Comparison of ENCODE assay signal across 8 mouse cellular contexts in the genomic region with DNA sequence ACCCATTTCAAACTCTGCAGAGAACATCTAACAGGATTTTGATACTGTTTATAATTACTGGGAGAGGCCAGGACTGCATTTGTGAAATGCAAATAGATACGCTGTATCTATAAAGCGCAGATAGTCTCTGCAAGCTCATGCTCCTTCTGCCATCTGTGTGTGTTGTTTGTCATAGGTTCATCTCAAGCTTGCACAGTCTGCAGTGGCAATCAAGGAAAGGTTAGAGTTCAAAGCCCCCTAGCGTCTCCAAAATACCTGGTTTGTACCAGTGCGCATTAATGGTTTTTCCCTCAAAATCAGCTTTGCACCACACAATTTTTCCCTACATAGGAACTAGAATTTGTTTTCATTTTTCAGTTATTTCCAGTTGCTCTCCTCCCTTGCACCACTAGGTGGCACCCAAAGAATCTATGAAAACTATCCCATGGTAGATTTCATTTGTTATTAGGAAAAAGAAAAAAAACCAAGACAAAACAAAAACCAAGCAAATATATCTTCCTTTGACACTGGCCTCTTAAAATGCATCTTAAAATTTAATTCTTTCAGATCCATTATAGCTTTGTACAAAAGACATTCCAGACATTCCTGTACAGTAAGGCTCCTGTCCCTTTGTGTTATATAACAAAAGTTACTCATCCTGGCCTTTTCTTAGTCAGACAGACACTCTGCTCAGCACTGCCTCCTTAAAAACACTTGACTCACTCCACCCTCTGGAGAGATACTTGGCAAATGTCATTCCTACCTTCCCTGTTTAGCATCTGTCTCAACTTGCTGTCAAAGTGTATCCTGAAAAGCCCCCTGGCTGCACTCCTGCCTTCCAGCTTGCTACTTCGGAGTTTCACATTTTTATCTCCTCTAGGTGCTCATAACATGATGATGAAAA.
DNase-seq lines count a peak whose midpoint lies in the region; ATAC-seq and TF ChIP-seq lines count a peak whose summit lies in the region.

No protein-coding gene starts in this region.

- ATAC-seq in lung, postnatal 0 days, result no peak

- H3K9ac ChIP-seq in lung, postnatal 0 days (replicated peaks; ENCODE audit: low read depth), result no peak overlapping the region

- H3K36me3 ChIP-seq in lung, postnatal 0 days (ENCODE audit: insufficient read depth, low read length), result no peaks in the 10 kb centered on the region

- H3K4me2 ChIP-seq in lung, postnatal 0 days (replicated peaks; ENCODE audit: low read depth, low read length), result no peak overlapping the region

- no peak overlapping the region for H3K4me3 ChIP-seq in lung, postnatal 0 days (ENCODE audit: low read depth, low read length)

- no peaks in the 10 kb centered on the region for H3K4me1 ChIP-seq in lung, postnatal 0 days (ENCODE audit: insufficient read depth, low read depth, low read length)

- peak; percentile 73 for TF ChIP-seq CTCF in lung, postnatal 0 days (IDR thresholded peaks at IDR 0.05)

- no peaks in the 10 kb centered on the region for H3K9me3 ChIP-seq in lung, postnatal 0 days (ENCODE audit: low read length)

- intact Hi-C loops in gastrocnemius, postnatal 14 days (cut with DNase I; ENCODE audit: low total_unique reads), result no loop called here

- no peaks in the 10 kb centered on the region for H3K27me3 ChIP-seq in lung, postnatal 0 days (replicated peaks; ENCODE audit: insufficient read depth, low read length)

- 68% methylated on average over 5 of the region's 5 CpGs for WGBS in lung, postnatal 0 days

- no peak for TF ChIP-seq EP300 in lung, postnatal 0 days (IDR thresholded peaks at IDR 0.05)

- no peak overlapping the region for H3K27ac ChIP-seq in lung, postnatal 0 days (ENCODE audit: low read length)

- peak; percentile 47 for DNase-seq in gastrocnemius, postnatal 10 days
- no peak for DNase-seq in gastrocnemius, postnatal 14 days
- DNase-seq in ES-CJ7 (ENCODE audit: low read depth, low spot score), result peak; percentile 44
- peak; percentile 49 for DNase-seq in cerebellum, adult 9-10 months
- peak; percentile 63 to 89 for DNase-seq in frontal cortex, adult 2 months (ENCODE audit: extremely low spot score in 1 of 2, low spot score in 1 of 2)
- peak; percentile 74 for DNase-seq in layer of hippocampus, adult 11-12 months (ENCODE audit: low spot score)
- peak; percentile 43 for DNase-seq in lung, postnatal 0 days (ENCODE audit: low spot score)
- DNase-seq in right cerebral cortex, postnatal 36 days (ENCODE audit: low spot score in 2 of 2), result peak; percentile 26 to 56
